Comparison of ENCODE assay signal across 8 mouse cellular contexts in the genomic region with DNA sequence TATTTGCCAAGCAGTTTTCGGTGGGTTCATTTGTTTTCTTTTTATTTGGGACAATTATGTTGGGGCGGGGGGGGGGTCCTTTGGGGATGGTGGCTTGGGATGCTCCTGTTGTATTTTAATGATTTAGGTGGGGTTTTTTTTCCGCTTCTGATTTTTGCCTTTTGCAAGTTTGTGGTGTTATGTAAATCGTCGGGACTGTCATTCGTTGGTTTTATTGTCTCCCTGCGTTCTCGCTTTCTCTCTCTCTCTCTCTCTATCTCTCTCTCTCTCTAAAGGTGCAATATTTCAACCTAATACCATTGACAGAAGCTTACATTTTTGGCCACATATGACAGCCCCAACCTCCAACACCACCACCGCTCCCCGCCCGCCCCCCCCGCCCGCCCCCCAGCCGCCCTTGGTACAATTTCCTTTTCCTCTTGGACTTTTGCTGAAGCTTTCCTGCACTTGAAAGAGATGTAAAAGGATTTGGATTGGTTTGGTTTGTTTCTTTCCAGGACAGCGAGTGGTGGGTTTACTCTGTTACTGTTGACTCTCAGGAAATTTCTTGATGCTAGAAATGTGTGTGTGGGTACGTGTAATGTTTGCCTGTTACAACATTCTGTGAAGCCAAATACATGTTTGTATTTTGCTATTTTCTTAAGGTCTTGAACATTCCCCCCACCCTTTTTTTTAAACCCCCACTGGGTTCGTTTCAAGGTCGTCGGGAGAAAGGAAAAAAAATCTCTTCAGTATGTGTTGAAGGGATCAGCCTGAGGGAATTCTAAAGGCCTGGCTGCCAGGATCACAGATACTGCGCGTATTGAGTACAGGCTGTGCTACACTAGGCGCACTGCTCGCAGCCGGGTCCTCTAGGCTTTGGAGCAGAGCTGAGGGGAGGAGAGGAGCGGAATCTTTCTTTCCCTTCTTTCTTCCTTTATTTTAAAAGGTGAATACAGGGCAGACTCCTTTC. TPM values are rescaled to one million over a fixed set of nuclear protein-coding genes. Genes with fewer than 3 reads are reported as not detected.
DNase-seq lines count a peak whose midpoint lies in the region; ATAC-seq and TF ChIP-seq lines count a peak whose summit lies in the region.

No protein-coding gene starts in this region.

- H3K4me2 ChIP-seq in forebrain, embryonic 15.5 days (replicated peaks), result peak overlapping the region; percentile 76
- H3K4me2 ChIP-seq in liver, embryonic 16.5 days (ENCODE audit: low read depth, low read length), result peak overlapping the region; percentile 84
- peak overlapping the region; percentile 83 for H3K4me2 ChIP-seq in stomach, postnatal 0 days (replicated peaks; ENCODE audit: low read depth)

- TF ChIP-seq CTCF in liver, adult 2 months (IDR thresholded peaks at IDR 0.05; ENCODE audit: low read depth, low read length), result no peak
- no peak for TF ChIP-seq CTCF in stomach, postnatal 0 days (IDR thresholded peaks at IDR 0.05; ENCODE audit: low read depth)

- peak overlapping the region; percentile 100 for H3K27ac ChIP-seq in liver, adult 2 months (replicated peaks; ENCODE audit: insufficient read depth, low read depth, low read length)
- peak overlapping the region; percentile 99 for H3K27ac ChIP-seq in forebrain, embryonic 15.5 days (replicated peaks)
- H3K27ac ChIP-seq in liver, embryonic 16.5 days (ENCODE audit: low read length), result peak overlapping the region; percentile 91
- H3K27ac ChIP-seq in stomach, postnatal 0 days (replicated peaks), result peak overlapping the region; percentile 100

- peaks cover 8% of the 10 kb centered on the region; the same call in 1 of the 2 replicates for H3K4me1 ChIP-seq in liver, adult 2 months (ENCODE audit: control insufficient read depth, insufficient read depth, low read length)
- H3K4me1 ChIP-seq in forebrain, embryonic 15.5 days, result peaks cover 46% of the 10 kb centered on the region
- peaks cover 5% of the 10 kb centered on the region for H3K4me1 ChIP-seq in liver, embryonic 16.5 days (ENCODE audit: control insufficient read depth, low read depth, low read length)
- peaks cover 3% of the 10 kb centered on the region for H3K4me1 ChIP-seq in stomach, postnatal 0 days (replicated peaks; ENCODE audit: control insufficient read depth, insufficient read depth)

- peak; percentile 29; the same call in 1 of the 2 replicates for TF ChIP-seq POLR2A in liver, adult 2 months (IDR thresholded peaks at IDR 0.05; ENCODE audit: extremely low read depth, insufficient read depth, low read length)

- no peak for TF ChIP-seq EP300 in stomach, postnatal 0 days (optimal IDR thresholded peaks at IDR 0.05)

- no peaks in the 10 kb centered on the region for H3K9me3 ChIP-seq in forebrain, embryonic 15.5 days
- no peaks in the 10 kb centered on the region for H3K9me3 ChIP-seq in liver, embryonic 16.5 days (replicated peaks; ENCODE audit: control insufficient read depth, low read length)
- no peaks in the 10 kb centered on the region for H3K9me3 ChIP-seq in stomach, postnatal 0 days (ENCODE audit: control insufficient read depth, low read length)

- no peaks in the 10 kb centered on the region for H3K36me3 ChIP-seq in liver, adult 2 months (ENCODE audit: control insufficient read depth, insufficient read depth, low read length)
- H3K36me3 ChIP-seq in forebrain, embryonic 15.5 days, result no peaks in the 10 kb centered on the region
- H3K36me3 ChIP-seq in liver, embryonic 16.5 days (ENCODE audit: control insufficient read depth, insufficient read depth), result no peaks in the 10 kb centered on the region
- no peaks in the 10 kb centered on the region for H3K36me3 ChIP-seq in stomach, postnatal 0 days (ENCODE audit: control insufficient read depth, insufficient read depth, low read length)

- peak; percentile 56 for DNase-seq in liver, adult 2 months (ENCODE audit: extremely low read depth, low read depth, low spot score)
- no peak for DNase-seq in liver
- DNase-seq in brain, adult 2 months (ENCODE audit: low read depth, low spot score), result peak; percentile 88
- DNase-seq in induced T-regulatory cell, adult 2 months (ENCODE audit: low read depth), result peak; percentile 61
- DNase-seq in stomach, postnatal 0 days (ENCODE audit: low spot score), result peak; percentile 30
- no peak for DNase-seq in left cerebral cortex, adult 8-10 months (ENCODE audit: low spot score in 2 of 2)

- H3K4me3 ChIP-seq in liver, adult 2 months (ENCODE audit: insufficient read depth, low read depth, low read length), result peak overlapping the region; percentile 85
- H3K4me3 ChIP-seq in forebrain, embryonic 15.5 days, result peak overlapping the region; percentile 75
- H3K4me3 ChIP-seq in liver, embryonic 16.5 days (ENCODE audit: low read depth, low read length), result peak overlapping the region; percentile 71
- peak overlapping the region; percentile 72 for H3K4me3 ChIP-seq in stomach, postnatal 0 days (ENCODE audit: low read depth, low read length)

- no peaks in the 10 kb centered on the region for H3K27me3 ChIP-seq in liver, adult 2 months (ENCODE audit: control insufficient read depth, insufficient read depth, low read length)
- H3K27me3 ChIP-seq in forebrain, embryonic 15.5 days, result 0 out of 2 replicates have a peak, but pooled peaks cover 6% of the 10 kb centered on the region
- peaks cover 58% of the 10 kb centered on the region for H3K27me3 ChIP-seq in liver, embryonic 16.5 days (ENCODE audit: control insufficient read depth, insufficient read depth, low read depth, low read length)
- H3K27me3 ChIP-seq in stomach, postnatal 0 days (ENCODE audit: control insufficient read depth, insufficient read depth, low read length), result no peaks in the 10 kb centered on the region

- 7% methylated on average over 25 of the region's 25 CpGs for WGBS in liver, adult 2 months
- WGBS in forebrain, embryonic 15.5 days, result under 1% methylated on average over 25 of the region's 25 CpGs
- 11% methylated on average over 25 of the region's 25 CpGs for WGBS in liver, embryonic 16.5 days (ENCODE audit: insufficient replicate concordance)
- 9% methylated on average over 25 of the region's 25 CpGs for WGBS in stomach, postnatal 0 days

- peak overlapping the region; percentile 99 for H3K9ac ChIP-seq in liver, adult 2 months (ENCODE audit: low read depth, low read length)
- peak overlapping the region; percentile 84 for H3K9ac ChIP-seq in forebrain, embryonic 15.5 days (replicated peaks)
- peak overlapping the region; percentile 61 for H3K9ac ChIP-seq in liver, embryonic 16.5 days (ENCODE audit: low read depth, low read length)
- H3K9ac ChIP-seq in stomach, postnatal 0 days (ENCODE audit: low read length), result peak overlapping the region; percentile 100

- ATAC-seq in forebrain, embryonic 15.5 days (replicated peaks), result peak; percentile 55
- ATAC-seq in liver, embryonic 16.5 days (ENCODE audit: low read depth), result no peak
- no peak for ATAC-seq in stomach, postnatal 0 days (ENCODE audit: low FRiP score, low TSS enrichment)

- H3K79me2 ChIP-seq in liver, adult 2 months (ENCODE audit: control insufficient read depth, insufficient read depth, low read length), result peaks cover 9% of the 10 kb centered on the region; the same call in 1 of the 2 replicates

RNA-seq across cellular contexts. Expression of gene Bcl6, which starts 0.8 kb away (rescaled TPM):
- total RNA-seq in liver, adult 2 months (2014; rRNA removed), result 20.6 and 21.2 TPM in 2 replicates
- 4.5 and 5.9 TPM in 2 replicates for polyA plus RNA-seq in liver, adult 2 months (2012; rRNA removed)
- 1.6 and 2.6 TPM in 2 replicates for polyA plus RNA-seq in forebrain, embryonic 15.5 days (2015; fragmentation: Nextera tagmentation; extraction: Ambion mirVana)
- 0.28 TPM in 2 replicates for polyA plus RNA-seq in liver, embryonic 16.5 days (2015; fragmentation: Nextera tagmentation; extraction: Ambion mirVana)
- polyA plus RNA-seq in stomach, postnatal 0 days (2015; fragmentation: Nextera tagmentation; extraction: Ambion mirVana), result 0.23 and 0.30 TPM in 2 replicates
- total RNA-seq in left cerebral cortex, adult 8-10 months (2022), result 10 to 100 TPM; 21.1 to 25.7 (median 24.3) TPM

RNA-seq across cellular contexts. Expression of gene Gm37419, which starts 1.2 kb away (rescaled TPM):
- total RNA-seq in liver, adult 2 months (2014; rRNA removed), result not detected in 2 replicates
- not detected in 2 replicates for polyA plus RNA-seq in liver, adult 2 months (2012; rRNA removed)
- polyA plus RNA-seq in forebrain, embryonic 15.5 days (2015; fragmentation: Nextera tagmentation; extraction: Ambion mirVana), result 17.2 TPM in 1 of 2 replicates, not detected in the other
- not detected in 2 replicates for polyA plus RNA-seq in liver, embryonic 16.5 days (2015; fragmentation: Nextera tagmentation; extraction: Ambion mirVana)
- polyA plus RNA-seq in stomach, postnatal 0 days (2015; fragmentation: Nextera tagmentation; extraction: Ambion mirVana), result not detected in 2 replicates
- total RNA-seq in left cerebral cortex, adult 8-10 months (2022), result not detected

RNA-seq across cellular contexts. Expression of gene Rtp2, which starts 57.3 kb away (rescaled TPM):
- total RNA-seq in liver, adult 2 months (2014; rRNA removed), result not detected in 2 replicates
- not detected in 2 replicates for polyA plus RNA-seq in liver, adult 2 months (2012; rRNA removed)
- not detected in 2 replicates for polyA plus RNA-seq in forebrain, embryonic 15.5 days (2015; fragmentation: Nextera tagmentation; extraction: Ambion mirVana)
- not detected in 2 replicates for polyA plus RNA-seq in liver, embryonic 16.5 days (2015; fragmentation: Nextera tagmentation; extraction: Ambion mirVana)
- polyA plus RNA-seq in stomach, postnatal 0 days (2015; fragmentation: Nextera tagmentation; extraction: Ambion mirVana), result not detected in 2 replicates
- under 1 TPM in 2 of 4 experiments, not detected in 2; 0.18 to 0.32 TPM for total RNA-seq in left cerebral cortex, adult 8-10 months (2022)

Comparison
In these comparisons a context has a peak if more than half of its experiments do, and no peak if none do; other contexts are left out.
1. DNase-seq: peak in liver, adult 2 months (single experiment), brain, adult 2 months (single experiment), induced T-regulatory cell, adult 2 months (single experiment) and stomach, postnatal 0 days (single experiment); none in liver (single experiment) and left cerebral cortex, adult 8-10 months (0 of 2).
2. Peak in every context shown above with its lines, with median percentiles within 50 percentile points of each other: H3K27ac ChIP-seq, H3K4me3 ChIP-seq, H3K9ac ChIP-seq and H3K4me2 ChIP-seq.